Mouse (Mus musculus): Measurements from ENCODE around the gene Dlat. TPM values are rescaled to one million over a fixed set of nuclear protein-coding genes. Genes with fewer than 3 reads are reported as not detected.
A peak's percentile ranks its signal among the peaks of the same experiment; 100 is the strongest.
"Not testable (repeated sequence)": the region's sequence is repeated elsewhere in the genome, so short reads cannot be mapped to it uniquely, and the experiment has no call there.

Gene Dlat
- total RNA-seq, 4 experiments from 2014 or later = 333 to 412 (median 402) TPM

- DNase-seq (ENCODE audit: low spot score) = peak; percentile 17
Measured at GRCm38 (mm10) chr9:50660431-50660830, 851 bp upstream of the Dlat start.

- no peak for DNase-seq (ENCODE audit: low spot score)
Measured at GRCm38 (mm10) chr9:50658941-50659388, 615 bp downstream of the Dlat start.

- DNase-seq (ENCODE audit: low spot score) = no peak
Measured at GRCm38 (mm10) chr9:50658391-50658790, 1.2 kb downstream of the Dlat start.

GRCm38 (mm10) chr9:50650503-50650902 is 9.1 kb downstream of the Dlat start:
- DNase-seq (ENCODE audit: low spot score) = no peak

- no peak for DNase-seq (ENCODE audit: low spot score)
Measured at GRCm38 (mm10) chr9:50646826-50647370, 12.7 kb downstream of the Dlat start.

GRCm38 (mm10) chr9:50634270-50634669 is 25.3 kb downstream of the Dlat start:
- DNase-seq (ENCODE audit: low spot score) = no peak

- no peak for DNase-seq (ENCODE audit: low spot score)
Measured at GRCm38 (mm10) chr9:50633059-50633458, 26.5 kb downstream of the Dlat start.

- no peak for DNase-seq (ENCODE audit: low spot score)
Measured at GRCm38 (mm10) chr9:50632016-50632688, 27.4 kb downstream of the Dlat start.

GRCm38 (mm10) chr9:50630903-50631302 is 28.7 kb downstream of the Dlat start:
- not testable (repeated sequence) for DNase-seq (ENCODE audit: low spot score)

- DNase-seq (ENCODE audit: low spot score) = no peak
Measured at GRCm38 (mm10) chr9:50617794-50618330, 41.7 kb downstream of the Dlat start.

GRCm38 (mm10) chr9:50616766-50617603 is 42.6 kb downstream of the Dlat start, which contains the start of the genes Pih1d2 and Nkapd1:
Gene Pih1d2 (plus strand): TSS chr9:50617321.
Gene Nkapd1 (minus strand): TSS chr9:50617464.
- DNase-seq (ENCODE audit: low spot score) = peak; percentile 92

GRCm38 (mm10) chr9:50616161-50616560 is 43.4 kb downstream of the Dlat start:
- DNase-seq (ENCODE audit: low spot score) = no peak

GRCm38 (mm10) chr9:50612115-50612514 is 47.5 kb downstream of the Dlat start:
- no peak for DNase-seq (ENCODE audit: low spot score)

GRCm38 (mm10) chr9:50604338-50604737 is 55.2 kb downstream of the Dlat start:
- no peak for DNase-seq (ENCODE audit: low spot score)

- DNase-seq (ENCODE audit: low spot score) = no peak
Measured at GRCm38 (mm10) chr9:50603998-50604324, 55.6 kb downstream of the Dlat start.

- peak; percentile 95 for DNase-seq (ENCODE audit: low spot score)
Measured at GRCm38 (mm10) chr9:50603189-50603997, 56.2 kb downstream of the Dlat start, which contains the start of the genes Sdhd and Timm8b. Gene Sdhd (minus strand): TSS chr9:50603812. Gene Timm8b (plus strand): TSS chr9:50603910.

GRCm38 (mm10) chr9:50602055-50602845 is 57.3 kb downstream of the Dlat start:
- DNase-seq (ENCODE audit: low spot score) = no peak

GRCm38 (mm10) chr9:50601536-50601935 is 58.0 kb downstream of the Dlat start:
- DNase-seq (ENCODE audit: low spot score) = no peak

GRCm38 (mm10) chr9:50596973-50597372 is 62.6 kb downstream of the Dlat start:
- no peak for DNase-seq (ENCODE audit: low spot score)

- no peak for DNase-seq (ENCODE audit: low spot score)
Measured at GRCm38 (mm10) chr9:50594794-50595417, 64.7 kb downstream of the Dlat start.

Measured in heart, adult 8-10 months (tissue).